Mouse (Mus musculus) left cerebral cortex, postnatal 25 days (tissue): ENCODE results near the gene Hist2h2ac. TPM values are rescaled to one million over a fixed set of nuclear protein-coding genes. Genes with fewer than 3 reads are reported as not detected.
"Not testable (repeated sequence)": the region's sequence is repeated elsewhere in the genome, so short reads cannot be mapped to it uniquely, and the experiment has no call there.

Source experiments
- DNase-seq, 2 experiments: peaks; one replicate each; pipeline ENCODE4 v3.0.0; 2022; ENCODE audit warnings: low spot score in 2 of 2, mixed read lengths in 1 of 2
- intact Hi-C: fragments of 180-260 bp; cut with DNase I; formaldehyde crosslinking; loops from one replicate; pipeline ENCODE4 v1.15.1; 2025
- total RNA-seq, 2 experiments: library from RNA; stranded (reverse); gene quantifications; 2 replicates each; pipeline ENCODE4 v1.2.3; 2021

Gene Hist2h2ac
- total RNA-seq, 2 experiments from 2014 or later: 18.3 to 24.3 TPM

DNA sequence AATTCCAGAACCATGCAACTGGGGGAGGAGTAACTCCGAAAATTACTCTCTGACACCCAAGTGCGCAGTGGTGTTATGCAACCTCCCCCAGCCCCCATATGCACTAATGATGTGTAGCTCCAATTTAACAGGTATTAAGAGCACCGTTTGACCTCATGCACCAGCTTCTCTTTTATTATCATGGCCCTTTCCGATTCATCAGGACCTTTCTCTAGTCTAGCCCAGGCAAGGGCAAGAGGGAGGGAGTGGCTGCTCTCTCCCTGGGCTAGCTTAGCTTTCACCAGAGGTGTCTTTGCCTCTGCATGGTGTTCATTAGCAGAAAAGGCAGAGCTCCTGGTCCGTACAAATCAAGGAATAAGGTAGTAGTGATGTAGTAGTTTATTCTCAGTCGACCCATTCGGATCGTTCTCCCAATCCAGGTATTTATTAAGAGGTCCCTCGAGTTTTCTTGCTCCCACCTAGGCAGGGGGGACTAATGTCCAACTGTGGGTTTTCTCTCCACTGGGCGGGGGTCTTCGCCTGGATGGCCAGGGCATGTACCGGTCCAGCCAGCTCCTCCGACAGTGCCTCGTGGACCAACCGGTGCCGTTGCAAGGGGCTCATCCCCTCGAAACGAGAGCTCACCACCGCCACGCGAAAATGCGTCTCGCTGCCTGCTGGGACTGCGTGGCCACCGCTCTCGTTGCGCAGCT, 24.1 kb downstream of the Hist2h2ac start:
- intact Hi-C loops: no loop called here

DNA sequence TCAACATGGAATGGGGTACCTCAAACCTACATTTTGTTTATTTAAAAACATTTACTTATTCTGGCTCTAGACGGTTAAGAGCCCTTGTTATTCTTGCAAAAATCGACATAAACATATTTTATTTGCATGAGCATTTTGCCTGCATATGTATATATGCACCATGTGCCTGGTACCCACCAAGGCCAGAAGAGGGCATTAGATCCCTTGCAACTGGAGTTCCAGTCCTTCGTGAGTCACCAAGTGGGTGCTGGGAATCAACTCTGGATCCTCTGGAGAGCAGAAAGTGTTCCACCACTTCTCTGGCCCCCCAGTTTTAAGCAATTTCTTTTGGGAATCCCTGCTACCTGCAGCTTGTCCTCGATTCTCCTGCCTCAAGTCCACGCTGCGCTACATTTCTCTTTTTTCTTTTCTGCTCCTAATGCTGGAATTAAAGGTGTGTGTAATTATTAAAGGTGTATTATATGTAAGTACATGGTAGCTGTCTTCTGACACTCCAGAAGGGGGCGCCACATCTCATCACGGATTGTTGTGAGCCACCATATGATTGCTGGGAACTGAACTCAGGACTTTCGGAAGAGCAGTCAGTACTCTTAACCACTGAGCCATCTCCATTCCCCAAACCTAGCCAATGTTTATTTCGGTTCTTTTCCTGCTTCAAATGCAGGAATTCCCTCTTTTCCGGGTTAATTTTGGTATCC, 24.9 kb downstream of the Hist2h2ac start:
- intact Hi-C loops: no loop called here

More for the DNA sequence above, 24.1 kb downstream of the Hist2h2ac start:
- DNase-seq: peak in 1 of 2 experiments; percentile 38

DNA sequence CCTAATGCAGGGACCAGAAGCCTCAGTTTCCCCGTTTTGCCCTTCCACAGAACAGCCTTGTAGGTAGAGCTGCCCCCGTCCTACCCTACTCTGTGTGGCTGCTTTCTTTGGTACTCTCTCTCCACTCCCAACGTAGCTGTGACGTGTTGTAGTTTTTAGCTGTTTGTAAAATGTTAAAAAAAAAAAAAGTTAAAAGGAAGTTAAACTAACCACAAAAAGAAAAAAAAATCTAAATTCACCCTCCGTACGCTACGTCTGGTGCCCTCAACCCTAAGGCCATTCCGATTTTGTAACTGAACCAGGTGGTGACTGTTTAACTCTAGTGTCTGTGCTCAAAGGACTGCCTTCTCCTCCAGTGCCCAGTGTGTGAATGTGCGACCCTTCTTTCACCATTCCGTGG, 25.7 kb downstream of the Hist2h2ac start:
- DNase-seq: no peak
- intact Hi-C loops: no loop called here

More for the DNA sequence above, 24.9 kb downstream of the Hist2h2ac start:
- DNase-seq: no peak

DNA sequence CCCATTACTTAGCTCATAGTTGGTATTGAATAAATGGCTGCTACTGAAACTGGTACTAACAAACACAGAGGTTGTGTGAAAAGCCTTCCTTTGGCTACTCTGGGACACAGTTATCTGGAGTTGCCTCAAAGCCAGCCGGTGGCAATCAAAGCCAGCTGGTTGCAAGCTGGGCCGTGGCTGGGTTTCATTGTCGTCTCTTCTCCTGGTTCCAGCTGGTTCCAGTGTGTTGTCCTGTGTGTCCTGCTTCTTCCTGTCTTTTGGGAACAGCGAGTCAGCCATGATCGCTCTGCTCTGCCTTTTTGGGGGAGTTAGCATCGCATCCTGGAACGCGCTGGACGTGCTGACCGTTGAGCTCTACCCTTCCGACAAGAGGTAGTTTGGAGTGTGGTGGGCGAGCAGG, 27.7 kb downstream of the Hist2h2ac start:
- no peak for DNase-seq
- intact Hi-C loops: no loop called here

DNA sequence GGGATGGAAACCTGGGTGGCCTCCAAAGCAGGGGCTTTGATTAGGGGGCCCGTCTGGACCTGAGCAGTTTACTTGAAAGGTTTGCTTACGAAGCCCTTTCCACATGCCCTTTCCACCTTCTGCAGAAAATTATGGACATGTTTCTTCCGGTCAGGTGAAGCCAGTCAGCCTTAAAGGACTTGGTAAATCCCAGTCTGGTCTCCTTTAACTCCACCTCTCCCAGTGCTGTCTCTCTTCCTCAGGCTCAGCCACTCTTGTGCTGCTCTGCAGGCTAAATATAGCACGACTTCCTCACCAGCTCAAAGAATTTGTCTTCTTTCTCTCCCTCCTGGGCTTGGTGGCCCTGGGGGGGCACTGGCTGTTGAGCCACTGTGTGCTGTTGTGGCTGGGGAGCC, 38.3 kb downstream of the Hist2h2ac start:
- intact Hi-C loops: no loop called here
- peak in 1 of 2 experiments; percentile 81 for DNase-seq

DNA sequence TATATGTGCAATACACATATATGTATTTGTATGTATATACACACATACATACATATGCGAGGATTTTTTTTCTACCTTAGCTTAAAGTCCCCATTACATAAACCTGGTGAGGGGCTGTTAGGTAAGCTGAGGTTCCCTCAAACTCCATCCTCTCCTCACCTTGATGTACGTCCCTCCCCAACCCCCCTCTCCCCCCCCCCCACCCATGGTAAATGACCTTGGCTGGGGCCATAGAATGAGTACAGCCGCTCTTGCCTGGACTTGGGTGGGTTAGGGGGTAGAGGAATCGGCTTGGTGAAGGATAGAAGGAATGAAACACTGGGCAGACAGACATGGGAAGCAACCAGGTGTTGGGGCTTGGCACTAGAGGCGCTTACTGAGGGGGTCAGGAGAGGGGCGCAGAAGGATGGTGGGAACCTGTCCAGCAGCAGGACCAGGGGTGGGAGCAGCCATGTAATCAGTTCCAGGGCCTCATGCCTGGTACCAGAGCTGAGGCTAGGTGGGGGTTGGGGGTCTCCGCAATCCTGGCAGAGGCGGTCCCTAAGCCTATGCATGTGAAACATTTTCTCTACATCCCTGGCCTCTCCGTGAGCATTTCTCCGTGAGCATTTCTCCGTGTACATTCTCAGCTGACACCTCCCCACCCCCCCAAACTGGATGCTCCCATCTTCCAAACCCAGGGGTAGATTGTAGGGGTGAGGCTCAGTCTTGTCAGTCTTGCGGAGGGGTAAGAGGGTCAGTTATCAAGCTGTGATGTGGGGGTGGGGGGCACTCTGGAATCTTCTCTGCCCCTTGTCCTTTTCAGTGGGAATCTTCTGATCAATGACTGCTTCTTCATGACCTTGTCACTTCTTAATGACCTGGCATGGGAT, 38.9 kb downstream of the Hist2h2ac start:
- intact Hi-C loops: no loop called here
- DNase-seq: peak in 1 of 2 experiments; percentile 69

DNA sequence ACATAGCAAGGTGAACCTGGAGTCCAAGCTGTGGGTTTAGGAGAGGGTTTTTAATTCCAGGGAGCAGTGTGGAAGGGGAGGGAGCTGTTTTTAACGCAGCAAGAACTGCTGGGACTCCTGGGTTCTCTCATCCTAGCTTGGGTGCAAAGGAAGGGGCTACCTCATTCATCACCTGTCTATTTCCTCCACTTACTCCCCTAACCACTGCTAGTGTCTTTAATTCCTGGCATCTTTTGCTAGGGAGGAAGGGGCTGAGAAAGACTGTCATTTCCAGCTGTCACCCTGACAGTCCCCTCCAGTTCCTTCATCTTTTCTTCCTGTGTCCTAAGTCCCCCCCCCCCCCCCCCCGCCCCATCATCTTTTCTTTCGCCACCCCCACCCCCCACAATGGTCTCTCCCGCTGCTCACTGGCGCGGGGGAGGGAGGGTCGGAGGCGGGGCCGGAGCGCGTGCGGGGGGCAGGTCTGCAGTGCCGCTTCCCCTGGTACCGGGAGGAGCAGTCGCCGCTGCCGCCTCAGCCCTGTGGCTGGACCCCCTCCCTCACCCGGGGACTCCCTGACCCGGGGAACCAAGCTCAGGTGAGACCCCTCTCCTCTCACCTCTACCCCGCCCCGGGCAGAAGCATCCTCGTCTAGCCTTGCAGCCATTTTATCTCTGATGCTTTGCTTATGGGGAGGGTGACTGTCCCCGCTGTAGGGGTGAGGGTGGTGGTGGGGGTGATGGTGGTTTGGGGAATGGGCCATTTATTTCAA, 39.8 kb downstream of the Hist2h2ac start, which contains the start of gene Sv2a:
Gene Sv2a (plus strand): TSS at position 425 of the 751 bp plus-strand sequence.
- peak; percentile 73 to 79 for DNase-seq
- intact Hi-C loops: no loop called here

DNA sequence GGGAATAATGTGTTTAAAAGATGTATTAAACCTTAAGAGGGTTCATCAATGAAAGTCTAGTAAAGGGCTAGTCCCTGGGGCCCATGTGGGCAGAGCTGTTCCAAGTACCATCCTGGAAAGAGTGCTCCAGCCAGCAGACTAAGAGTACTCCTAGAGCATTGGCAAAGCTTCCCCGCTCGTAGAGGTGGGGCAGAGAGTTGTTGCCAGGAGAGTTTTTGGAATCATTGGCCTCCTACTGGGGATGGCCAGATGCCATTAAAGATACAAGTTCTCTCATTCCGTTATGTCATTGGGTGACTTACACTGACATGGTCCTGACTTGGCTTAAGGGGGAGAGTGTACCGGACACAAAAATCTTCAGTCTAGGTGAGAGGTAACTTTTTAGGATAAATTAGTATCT, 41.1 kb downstream of the Hist2h2ac start:
- DNase-seq: peak in 1 of 2 experiments; percentile 47
- intact Hi-C loops: no loop called here

DNA sequence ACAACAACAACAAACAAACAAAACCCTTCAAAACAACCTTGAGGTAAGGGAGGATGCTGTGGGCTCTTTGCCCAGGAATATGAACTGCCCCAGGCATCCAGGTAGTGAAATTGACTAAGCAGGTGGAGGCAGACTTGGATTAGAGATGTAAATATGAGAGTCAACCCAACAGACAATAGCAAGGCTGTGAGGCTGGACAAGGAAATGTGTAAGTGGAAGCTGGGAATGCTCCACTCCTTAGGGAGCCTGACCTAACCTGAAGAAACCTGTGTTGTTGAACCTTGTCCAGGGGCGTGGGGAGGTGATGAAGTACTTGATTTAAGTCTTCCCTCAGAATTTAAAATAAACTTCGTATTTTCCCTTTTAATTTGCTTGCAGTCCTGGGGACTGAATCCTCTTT, 41.8 kb downstream of the Hist2h2ac start:
- DNase-seq: no peak
- intact Hi-C loops: no loop called here

DNA sequence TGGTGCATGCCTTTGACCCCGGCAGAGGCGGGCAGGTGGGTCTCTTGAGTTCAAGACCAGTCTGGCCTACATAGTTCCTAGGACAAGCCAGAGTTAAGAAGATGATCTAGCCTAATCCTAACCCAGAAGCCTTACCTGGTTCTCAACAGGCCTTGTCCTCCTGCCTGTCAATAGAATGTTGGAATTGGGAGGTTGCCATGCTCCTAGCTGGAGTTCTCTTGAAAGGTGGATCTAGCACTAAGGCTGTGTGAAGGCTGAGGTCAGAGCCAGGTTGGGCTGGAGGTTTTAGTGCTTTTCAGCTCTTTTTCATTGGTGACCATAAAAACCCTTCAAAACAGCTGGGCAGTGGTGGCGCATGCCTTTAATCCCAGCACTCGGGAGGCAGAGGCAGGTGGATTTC, 42.3 kb downstream of the Hist2h2ac start:
- no peak for DNase-seq
- intact Hi-C loops: no loop called here

DNA sequence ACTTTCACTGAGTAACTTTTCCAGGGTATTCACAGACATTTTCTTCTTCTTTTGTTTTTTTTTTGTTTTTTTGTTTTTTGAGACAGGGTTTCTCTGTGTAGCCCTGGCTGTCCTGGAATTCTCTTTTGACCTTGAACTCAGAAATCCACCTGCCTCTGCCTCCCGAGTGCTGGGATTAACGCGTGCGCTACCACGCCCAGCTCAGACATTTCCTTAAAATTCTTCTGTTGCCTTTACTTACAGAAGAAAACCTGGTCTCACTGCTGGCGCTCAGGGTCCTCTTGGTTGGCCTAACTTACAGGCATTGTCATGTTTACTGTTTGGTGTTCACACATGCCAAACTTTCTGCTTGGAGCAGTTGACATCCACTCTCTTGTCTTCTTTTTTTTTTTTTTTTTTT, 45.4 kb downstream of the Hist2h2ac start:
- no peak for DNase-seq
- intact Hi-C loops: no loop called here

DNA sequence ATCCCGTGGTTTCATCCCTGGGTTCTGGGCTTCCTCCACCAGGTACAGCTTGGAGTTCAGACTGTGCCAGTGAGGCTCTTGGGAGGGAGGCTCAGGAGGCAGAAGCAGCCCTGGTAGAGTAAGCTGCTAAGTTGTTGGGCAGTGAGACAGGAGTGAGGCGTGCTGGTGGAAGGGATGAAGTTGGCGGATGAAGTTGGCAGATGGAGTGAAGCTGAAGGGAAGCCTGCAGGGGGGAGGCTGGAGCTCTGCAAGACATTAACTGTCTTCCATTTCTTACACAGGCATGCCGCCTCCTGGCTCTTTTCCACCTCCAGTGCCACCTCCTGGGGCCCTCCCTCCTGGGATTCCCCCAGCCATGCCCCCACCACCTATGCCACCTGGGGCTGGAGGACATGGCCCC, 46.6 kb downstream of the Hist2h2ac start:
- DNase-seq, intact Hi-C loops: not testable (repeated sequence)

DNA sequence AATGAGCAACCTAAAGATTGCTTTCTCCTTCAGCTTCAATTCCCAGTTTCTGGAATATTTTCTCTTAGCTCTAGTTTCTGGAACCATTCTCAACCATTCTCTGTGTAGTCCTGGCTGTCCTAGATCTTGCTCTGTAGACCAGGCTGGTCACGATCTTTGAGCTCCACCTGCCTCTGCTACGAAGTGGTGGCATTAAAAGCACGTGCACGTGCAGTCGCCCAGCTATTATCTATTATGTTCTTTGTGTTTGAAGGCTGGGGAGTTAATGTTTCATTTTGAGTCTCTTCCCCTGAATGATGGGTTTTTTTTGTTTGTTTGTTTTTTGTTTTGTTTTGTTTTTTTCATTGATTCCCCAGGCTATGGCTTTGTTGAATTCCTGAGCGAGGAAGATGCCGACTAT, 47.5 kb downstream of the Hist2h2ac start:
- intact Hi-C loops: loop anchor here (2.0 kb wide), 1 partner anchor 68 kb away; the partner anchor contains the start of gene Otud7b
- DNase-seq: no peak

DNA sequence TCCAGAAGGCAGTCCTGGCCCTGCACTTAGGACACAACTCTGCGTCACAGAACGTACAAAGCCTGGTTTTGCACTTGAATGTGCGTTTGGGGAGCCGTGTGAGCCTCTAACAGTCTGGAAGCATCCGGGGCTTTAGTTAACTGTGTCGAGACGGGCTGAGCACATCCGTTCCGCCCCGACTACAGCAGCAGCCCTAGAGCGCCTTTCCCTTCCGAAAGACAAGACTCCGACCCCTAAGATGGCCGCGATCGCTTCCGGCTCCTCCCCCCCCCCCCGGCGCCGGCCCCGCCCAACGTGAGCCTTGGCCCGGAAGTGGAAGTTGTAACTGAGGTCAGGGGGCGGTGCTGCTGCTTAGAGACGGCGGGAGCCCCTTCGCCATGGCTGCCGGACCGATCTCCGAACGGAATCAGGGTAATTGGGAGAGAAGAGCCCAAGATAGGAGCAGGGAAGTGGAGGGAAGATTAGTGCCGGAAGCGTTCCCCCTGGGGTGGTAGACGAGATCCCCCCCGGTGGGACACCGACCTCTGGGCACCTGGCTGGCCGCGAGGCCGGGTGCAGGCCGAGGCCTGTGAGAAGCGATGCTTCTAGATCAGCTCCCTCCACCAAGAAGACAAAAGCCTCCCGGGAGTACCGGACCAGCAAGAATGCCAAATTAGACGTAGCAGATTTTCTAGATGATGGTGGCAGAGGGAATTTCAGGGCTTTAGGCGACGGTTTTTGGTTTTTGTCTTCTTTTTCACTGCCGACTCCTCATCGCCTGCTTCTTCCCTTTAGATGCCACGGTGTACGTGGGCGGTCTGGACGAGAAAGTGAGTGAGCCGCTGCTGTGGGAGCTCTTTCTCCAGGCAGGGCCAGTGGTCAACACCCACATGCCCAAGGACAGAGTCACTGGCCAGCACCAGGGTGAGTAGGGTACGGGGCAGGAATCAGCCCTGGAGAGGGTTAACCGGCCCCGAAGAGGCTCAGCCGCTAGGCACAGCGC, 48.2 kb downstream of the Hist2h2ac start, which contains the start of gene Sf3b4:
Gene Sf3b4 (plus strand): TSS at position 136 of the 982 bp plus-strand sequence.
- intact Hi-C loops: loop anchor here (2.0 kb wide), 1 partner anchor 68 kb away; the partner anchor contains the start of gene Otud7b

DNA sequence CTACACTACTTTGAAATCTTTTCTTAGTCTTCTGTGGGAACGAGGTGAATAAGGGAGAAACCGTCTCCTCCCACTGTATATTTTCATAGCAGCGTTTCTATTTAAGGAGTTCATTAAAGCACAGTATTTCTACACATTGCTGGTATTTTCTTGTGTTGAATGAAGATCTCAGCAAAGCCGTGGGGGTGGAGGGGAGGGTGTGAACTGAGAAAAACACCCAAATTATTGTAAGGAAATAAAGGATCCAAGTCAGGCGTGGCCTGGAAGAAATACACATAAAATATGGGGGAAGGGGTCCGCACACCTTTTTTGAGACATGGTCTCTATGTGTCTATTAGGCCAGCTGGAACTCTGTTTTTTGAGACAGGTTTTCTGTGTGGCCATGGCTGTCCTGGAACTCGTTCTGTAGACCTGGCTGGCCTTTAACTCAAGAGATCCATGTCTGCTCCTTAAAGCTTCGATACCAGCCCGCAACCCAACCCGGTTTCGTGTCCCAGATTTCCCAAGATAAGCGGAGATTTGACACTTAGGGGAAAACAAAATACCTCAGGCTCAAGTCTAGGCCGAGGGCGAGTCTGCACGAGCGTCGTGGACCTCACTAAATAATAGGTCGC, 49.0 kb downstream of the Hist2h2ac start:
- peak in 1 of 2 experiments; percentile 78 for DNase-seq
- intact Hi-C loops: loop anchor here (2.0 kb wide), 1 partner anchor 67 kb away; the partner anchor contains the start of gene Otud7b

More for the DNA sequence above, 48.2 kb downstream of the Hist2h2ac start, which contains the start of gene Sf3b4:
- DNase-seq: peak; percentile 87 to 91

DNA sequence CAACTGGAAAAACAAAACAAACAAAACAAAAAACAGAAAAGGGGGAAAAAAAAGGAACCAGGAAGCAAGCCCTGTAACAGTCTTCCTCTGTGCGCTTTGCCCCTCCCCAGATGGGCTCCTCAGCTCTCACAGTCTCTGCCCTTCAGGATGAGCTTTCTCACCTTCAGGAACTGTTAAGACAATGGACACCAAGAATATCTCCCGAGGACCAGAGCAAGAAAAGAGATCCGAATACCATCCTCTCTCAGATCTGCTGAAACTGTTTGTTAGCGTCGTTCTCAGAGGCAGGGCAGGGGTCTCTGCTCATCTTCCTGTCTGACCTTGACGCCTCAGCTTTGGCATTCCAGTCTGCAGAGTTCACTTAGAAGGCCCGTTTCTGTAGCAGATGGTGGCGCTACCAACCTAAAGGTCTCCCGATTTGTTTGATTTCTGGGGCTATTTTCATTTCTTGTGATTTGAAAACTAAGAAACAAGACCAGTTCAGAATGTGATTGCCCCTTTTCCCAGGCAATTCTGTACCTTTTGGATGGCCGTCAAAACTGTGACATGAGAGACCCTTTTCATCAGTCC, 49.6 kb downstream of the Hist2h2ac start:
- intact Hi-C loops: no loop called here
- DNase-seq: no peak
